Mouse (Mus musculus): ENCODE measurements around the gene Cntnap2. TPM values are rescaled to one million over a fixed set of nuclear protein-coding genes. Genes with fewer than 3 reads are reported as not detected.
A peak's percentile ranks its signal among the peaks of the same experiment; 100 is the strongest.
"Not testable (repeated sequence)": the region's sequence is repeated elsewhere in the genome, so short reads cannot be mapped to it uniquely, and the experiment has no call there.

Cntnap2 gene
- polyA plus RNA-seq, 1 experiment from 2014 or later: 70.3 TPM

- Histone ChIP-seq H3K9ac (ENCODE audit: low read length) (no peak overlapping the region), H3K4me3 (ENCODE audit: low read depth, low read length) (no peak overlapping the region), H3K4me2 (ENCODE audit: low read length) (no peak overlapping the region), H3K9me3 (replicated peaks; ENCODE audit: control insufficient read depth, low read length) (no peaks in the 10 kb centered on the region), H3K36me3 (ENCODE audit: control insufficient read depth, insufficient read depth, low read length) (no peaks in the 10 kb centered on the region), H3K27ac (ENCODE audit: low read depth, low read length) (no peak overlapping the region), H3K4me1 (ENCODE audit: control insufficient read depth, insufficient read depth, low read length) (no peaks in the 10 kb centered on the region), H3K27me3 (replicated peaks; ENCODE audit: control insufficient read depth, insufficient read depth, low read length) (no peaks in the 10 kb centered on the region)
- ATAC-seq: no peak
- 78% methylated on average over 1 of the region's 1 CpGs for WGBS
- no peak for DNase-seq (ENCODE audit: low spot score)
Measured at GRCm38 (mm10) chr6:46502786-46503185, 1443.6 kb downstream of the Cntnap2 start.

- H3K4me1 ChIP-seq (ENCODE audit: control insufficient read depth, insufficient read depth, low read length): no peaks in the 10 kb centered on the region
- H3K9me3 ChIP-seq (replicated peaks; ENCODE audit: control insufficient read depth, low read length): no peaks in the 10 kb centered on the region
- no peak overlapping the region for H3K27ac ChIP-seq (ENCODE audit: low read depth, low read length)
- no peaks in the 10 kb centered on the region for H3K36me3 ChIP-seq (ENCODE audit: control insufficient read depth, insufficient read depth, low read length)
- WGBS: 87% methylated on average over 1 of the region's 1 CpGs
- no peak overlapping the region for H3K4me2 ChIP-seq (ENCODE audit: low read length)
- no peak overlapping the region for H3K4me3 ChIP-seq (ENCODE audit: low read depth, low read length)
- no peak for ATAC-seq
- H3K27me3 ChIP-seq (replicated peaks; ENCODE audit: control insufficient read depth, insufficient read depth, low read length): no peaks in the 10 kb centered on the region
- no peak for DNase-seq (ENCODE audit: low spot score)
- no peak overlapping the region for H3K9ac ChIP-seq (ENCODE audit: low read length)
Measured at GRCm38 (mm10) chr6:46512841-46513240, 1453.7 kb downstream of the Cntnap2 start.

- H3K4me2 ChIP-seq (ENCODE audit: low read length); H3K4me3 ChIP-seq (ENCODE audit: low read depth, low read length); H3K9me3 ChIP-seq (replicated peaks; ENCODE audit: control insufficient read depth, low read length); H3K4me1 ChIP-seq (ENCODE audit: control insufficient read depth, insufficient read depth, low read length); H3K9ac ChIP-seq (ENCODE audit: low read length); H3K27ac ChIP-seq (ENCODE audit: low read depth, low read length); H3K27me3 ChIP-seq (replicated peaks; ENCODE audit: control insufficient read depth, insufficient read depth, low read length); DNase-seq (ENCODE audit: low spot score); H3K36me3 ChIP-seq (ENCODE audit: control insufficient read depth, insufficient read depth, low read length); ATAC-seq: not testable (repeated sequence)
- 87% methylated on average over 2 of the region's 2 CpGs for whole genome bisulfite sequencing
Measured at GRCm38 (mm10) chr6:46537586-46537985, 1478.4 kb downstream of the Cntnap2 start.

- H3K9ac ChIP-seq (ENCODE audit: low read length): no peak overlapping the region
- no peaks in the 10 kb centered on the region for H3K4me1 ChIP-seq (ENCODE audit: control insufficient read depth, insufficient read depth, low read length)
- H3K27ac ChIP-seq (ENCODE audit: low read depth, low read length): no peak overlapping the region
- H3K4me2 ChIP-seq (ENCODE audit: low read length): no peak overlapping the region
- no peaks in the 10 kb centered on the region for H3K36me3 ChIP-seq (ENCODE audit: control insufficient read depth, insufficient read depth, low read length)
- DNase-seq (ENCODE audit: low spot score): no peak
- H3K4me3 ChIP-seq (ENCODE audit: low read depth, low read length): no peak overlapping the region
- ATAC-seq: no peak
- H3K27me3 ChIP-seq (replicated peaks; ENCODE audit: control insufficient read depth, insufficient read depth, low read length): no peaks in the 10 kb centered on the region
- H3K9me3 ChIP-seq (replicated peaks; ENCODE audit: control insufficient read depth, low read length): no peaks in the 10 kb centered on the region
- WGBS: 85% methylated on average over 2 of the region's 2 CpGs
Measured at GRCm38 (mm10) chr6:46563470-46563869, 1504.3 kb downstream of the Cntnap2 start.

- WGBS: 79% methylated on average over 3 of the region's 3 CpGs
Measured at GRCm38 (mm10) chr6:46575055-46575454, 1515.9 kb downstream of the Cntnap2 start.

GRCm38 (mm10) chr6:46612365-46612764, 1553.2 kb downstream of the Cntnap2 start:
- Histone ChIP-seq H3K9me3 (replicated peaks; ENCODE audit: control insufficient read depth, low read length) (no peaks in the 10 kb centered on the region), H3K27ac (ENCODE audit: low read depth, low read length) (no peak overlapping the region), H3K4me3 (ENCODE audit: low read depth, low read length) (no peak overlapping the region), H3K27me3 (replicated peaks; ENCODE audit: control insufficient read depth, insufficient read depth, low read length) (no peaks in the 10 kb centered on the region), H3K4me2 (ENCODE audit: low read length) (no peak overlapping the region), H3K4me1 (ENCODE audit: control insufficient read depth, insufficient read depth, low read length) (peaks cover 9% of the 10 kb centered on the region; the same call in 1 of the 2 replicates), H3K9ac (ENCODE audit: low read length) (no peak overlapping the region), H3K36me3 (ENCODE audit: control insufficient read depth, insufficient read depth, low read length) (no peaks in the 10 kb centered on the region)
- DNase-seq (ENCODE audit: low spot score) (peak; percentile 48), ATAC-seq (peak; percentile 61)

More at GRCm38 (mm10) chr6:46575055-46575454, 1515.9 kb downstream of the Cntnap2 start:
- no peak overlapping the region for H3K4me2 ChIP-seq (ENCODE audit: low read length)
- H3K27me3 ChIP-seq (replicated peaks; ENCODE audit: control insufficient read depth, insufficient read depth, low read length): no peaks in the 10 kb centered on the region
- no peak for DNase-seq (ENCODE audit: low spot score)
- H3K4me1 ChIP-seq (ENCODE audit: control insufficient read depth, insufficient read depth, low read length): no peaks in the 10 kb centered on the region
- ATAC-seq: no peak
- no peak overlapping the region for H3K9ac ChIP-seq (ENCODE audit: low read length)
- no peaks in the 10 kb centered on the region for H3K36me3 ChIP-seq (ENCODE audit: control insufficient read depth, insufficient read depth, low read length)
- H3K27ac ChIP-seq (ENCODE audit: low read depth, low read length): no peak overlapping the region
- H3K9me3 ChIP-seq (replicated peaks; ENCODE audit: control insufficient read depth, low read length): no peaks in the 10 kb centered on the region
- no peak overlapping the region for H3K4me3 ChIP-seq (ENCODE audit: low read depth, low read length)

- no peaks in the 10 kb centered on the region for H3K9me3 ChIP-seq (replicated peaks; ENCODE audit: control insufficient read depth, low read length)
- peak; percentile 75 for DNase-seq (ENCODE audit: low spot score)
Measured at GRCm38 (mm10) chr6:46612872-46613271, 1553.7 kb downstream of the Cntnap2 start.

GRCm38 (mm10) chr6:46669018-46669417, 1609.9 kb downstream of the Cntnap2 start:
- Histone ChIP-seq H3K4me2 (ENCODE audit: low read length) (no peak overlapping the region), H3K27me3 (replicated peaks; ENCODE audit: control insufficient read depth, insufficient read depth, low read length) (no peaks in the 10 kb centered on the region), H3K4me1 (ENCODE audit: control insufficient read depth, insufficient read depth, low read length) (no peaks in the 10 kb centered on the region), H3K9me3 (replicated peaks; ENCODE audit: control insufficient read depth, low read length) (no peaks in the 10 kb centered on the region), H3K36me3 (ENCODE audit: control insufficient read depth, insufficient read depth, low read length) (no peaks in the 10 kb centered on the region), H3K4me3 (ENCODE audit: low read depth, low read length) (no peak overlapping the region), H3K9ac (ENCODE audit: low read length) (no peak overlapping the region), H3K27ac (ENCODE audit: low read depth, low read length) (no peak overlapping the region)
- peak; percentile 56 for DNase-seq (ENCODE audit: low spot score)
- 60% methylated on average over 1 of the region's 1 CpGs for WGBS
- ATAC-seq: peak; percentile 71; the same call in 1 of the 2 replicates

More at GRCm38 (mm10) chr6:46612872-46613271, 1553.7 kb downstream of the Cntnap2 start:
- 25% methylated on average over 3 of the region's 3 CpGs for WGBS
- peak; percentile 93 for ATAC-seq
- H3K4me2 ChIP-seq (ENCODE audit: low read length): no peak overlapping the region
- H3K36me3 ChIP-seq (ENCODE audit: control insufficient read depth, insufficient read depth, low read length): no peaks in the 10 kb centered on the region
- no peaks in the 10 kb centered on the region for H3K27me3 ChIP-seq (replicated peaks; ENCODE audit: control insufficient read depth, insufficient read depth, low read length)
- peaks cover 9% of the 10 kb centered on the region; the same call in 1 of the 2 replicates for H3K4me1 ChIP-seq (ENCODE audit: control insufficient read depth, insufficient read depth, low read length)
- H3K27ac ChIP-seq (ENCODE audit: low read depth, low read length): no peak overlapping the region
- H3K4me3 ChIP-seq (ENCODE audit: low read depth, low read length): no peak overlapping the region
- no peak overlapping the region for H3K9ac ChIP-seq (ENCODE audit: low read length)

- Histone ChIP-seq H3K4me2 (ENCODE audit: low read length) (no peak overlapping the region), H3K27ac (ENCODE audit: low read depth, low read length) (no peak overlapping the region), H3K9ac (ENCODE audit: low read length) (no peak overlapping the region), H3K27me3 (replicated peaks; ENCODE audit: control insufficient read depth, insufficient read depth, low read length) (no peaks in the 10 kb centered on the region), H3K36me3 (ENCODE audit: control insufficient read depth, insufficient read depth, low read length) (no peaks in the 10 kb centered on the region), H3K9me3 (replicated peaks; ENCODE audit: control insufficient read depth, low read length) (no peaks in the 10 kb centered on the region), H3K4me3 (ENCODE audit: low read depth, low read length) (no peak overlapping the region), H3K4me1 (ENCODE audit: control insufficient read depth, insufficient read depth, low read length) (no peaks in the 10 kb centered on the region)
- no peak for DNase-seq (ENCODE audit: low spot score)
- WGBS: 68% methylated on average over 2 of the region's 2 CpGs
- ATAC-seq: 0 out of 2 replicates have a peak, but pooled peaks have one; percentile 10
Measured at GRCm38 (mm10) chr6:46675081-46675480, 1615.9 kb downstream of the Cntnap2 start.
